Mouse (Mus musculus): ENCODE measurements around the gene Il17d.

Gene Il17d

GRCm38 (mm10) chr14:57524671-57525387, at the start of gene Il17d:
TSS of gene Il17d (plus strand) at chr14:57524777.
- DNase-seq (ENCODE audit: extremely low read depth, insufficient read length, low spot score): no peak

GRCm38 (mm10) chr14:57475057-57475456, 49.5 kb upstream of the Il17d start:
- no peak for DNase-seq (ENCODE audit: extremely low read depth, insufficient read length, low spot score)

DNA sequence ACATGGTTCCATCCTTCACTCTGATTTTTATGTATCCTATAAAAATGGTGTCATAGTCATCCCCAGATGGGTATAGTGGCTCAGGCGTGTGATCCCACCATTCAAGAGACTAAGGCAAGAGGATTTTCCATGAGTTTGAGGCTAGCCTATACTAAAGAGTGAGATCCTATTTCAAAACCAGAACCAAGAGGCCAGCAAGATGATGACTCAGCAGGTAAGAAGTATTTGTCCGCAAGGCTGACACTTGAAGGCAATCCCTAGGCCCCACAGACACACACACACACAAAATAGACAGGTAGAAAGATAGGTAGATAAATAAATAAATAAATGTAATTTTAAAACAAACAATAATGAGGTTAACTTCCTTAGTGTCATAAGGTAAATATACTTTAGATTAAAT, 42.3 kb upstream of the Il17d start:
- no peak for DNase-seq (ENCODE audit: extremely low read depth, insufficient read length, low spot score)

DNA sequence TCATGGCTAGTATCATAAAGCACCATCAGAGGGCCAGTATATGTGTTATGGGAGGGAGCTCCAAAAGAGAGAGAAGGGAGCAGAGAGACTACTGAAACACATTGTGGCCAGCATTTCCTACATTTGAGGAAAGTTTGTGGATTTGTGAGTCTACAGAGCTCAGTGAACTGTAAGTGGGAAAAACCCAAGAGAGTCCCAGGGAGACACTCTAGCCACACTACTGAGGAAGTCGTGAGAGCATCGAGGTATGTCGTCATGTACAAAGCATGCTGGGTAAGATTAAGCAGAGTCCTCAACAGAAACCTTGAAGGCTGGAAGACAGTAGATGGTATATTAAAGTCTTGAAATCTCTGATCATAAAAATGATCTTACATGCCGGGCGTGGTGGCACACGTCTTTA, 40.4 kb upstream of the Il17d start:
- no peak for DNase-seq (ENCODE audit: extremely low read depth, insufficient read length, low spot score)

DNA sequence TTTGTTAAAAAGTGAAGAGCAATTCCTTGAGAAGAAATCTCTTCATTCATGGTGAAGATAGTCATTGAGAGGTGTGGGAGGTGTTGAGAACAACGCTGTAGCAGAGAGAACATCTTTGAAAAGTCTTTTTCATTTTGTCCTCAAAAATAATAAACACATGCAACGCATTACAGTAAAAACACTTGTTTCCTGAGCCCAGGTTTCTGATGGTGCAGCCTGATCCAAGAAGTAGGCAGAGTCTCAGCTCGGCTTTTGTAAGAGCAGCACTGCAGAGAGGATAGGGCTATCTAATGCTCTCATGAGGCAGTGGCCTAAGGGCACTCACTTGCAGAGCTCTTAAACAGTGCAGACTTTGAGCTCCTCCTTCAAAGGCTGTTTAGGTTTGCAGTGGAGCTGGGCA, 34.9 kb upstream of the Il17d start:
- DNase-seq (ENCODE audit: extremely low read depth, insufficient read length, low spot score): no peak

DNA sequence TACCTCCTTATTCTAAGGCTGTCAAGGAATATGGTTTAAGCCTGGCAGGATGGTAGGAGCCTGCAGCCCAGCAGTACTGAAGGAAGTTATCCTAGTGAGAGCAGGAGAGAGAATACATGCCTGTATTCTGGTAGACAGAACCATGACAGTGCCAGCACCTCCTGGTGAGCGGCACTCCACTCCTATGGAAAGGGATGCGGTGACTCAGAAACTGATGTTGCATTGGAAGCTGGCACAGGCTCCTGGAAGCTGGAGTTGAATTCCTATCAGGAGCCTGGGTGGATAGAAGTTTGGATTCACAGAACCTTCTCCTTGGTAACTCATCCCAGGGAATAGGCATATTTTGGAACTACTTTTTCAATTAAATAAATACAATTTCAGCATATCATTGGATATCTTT, 30.7 kb upstream of the Il17d start:
- DNase-seq (ENCODE audit: extremely low read depth, insufficient read length, low spot score): no peak

- DNase-seq (ENCODE audit: extremely low read depth, insufficient read length, low spot score): no peak
These were observed 20.8 kb upstream of the Il17d start for GRCm38 (mm10) chr14:57503729-57504128.

- no peak for DNase-seq (ENCODE audit: extremely low read depth, insufficient read length, low spot score)
These were observed 15.0 kb upstream of the Il17d start for GRCm38 (mm10) chr14:57509554-57509953.

DNA sequence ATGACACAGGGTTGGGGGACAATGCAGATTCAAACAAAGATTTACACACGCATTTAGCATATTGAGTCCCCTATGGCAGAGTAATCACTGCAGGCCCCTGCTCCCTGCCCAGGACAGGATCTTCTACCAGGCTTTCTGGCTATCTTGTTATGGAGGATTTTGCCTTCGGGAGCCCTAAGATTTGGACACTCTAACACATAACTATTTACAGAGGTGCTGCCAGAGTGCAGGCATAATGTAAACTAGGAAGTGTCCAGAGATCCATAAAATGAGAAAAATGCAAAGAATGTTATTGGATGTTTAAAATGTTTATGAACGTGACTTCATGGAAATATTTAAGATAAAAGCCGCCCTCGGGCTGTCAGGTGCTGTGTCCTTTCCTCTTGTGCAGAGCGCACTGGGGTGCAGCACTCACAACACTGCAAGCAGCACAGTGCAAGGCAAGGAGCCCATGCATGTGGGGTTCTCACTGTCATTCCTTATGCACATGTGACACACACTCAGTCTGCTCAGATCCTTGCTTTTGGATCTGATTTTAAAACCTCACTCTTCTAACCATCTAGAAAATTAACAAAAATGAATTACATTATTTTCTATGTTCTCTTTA, 9.3 kb upstream of the Il17d start:
- no peak for DNase-seq (ENCODE audit: extremely low read depth, insufficient read length, low spot score)

DNA sequence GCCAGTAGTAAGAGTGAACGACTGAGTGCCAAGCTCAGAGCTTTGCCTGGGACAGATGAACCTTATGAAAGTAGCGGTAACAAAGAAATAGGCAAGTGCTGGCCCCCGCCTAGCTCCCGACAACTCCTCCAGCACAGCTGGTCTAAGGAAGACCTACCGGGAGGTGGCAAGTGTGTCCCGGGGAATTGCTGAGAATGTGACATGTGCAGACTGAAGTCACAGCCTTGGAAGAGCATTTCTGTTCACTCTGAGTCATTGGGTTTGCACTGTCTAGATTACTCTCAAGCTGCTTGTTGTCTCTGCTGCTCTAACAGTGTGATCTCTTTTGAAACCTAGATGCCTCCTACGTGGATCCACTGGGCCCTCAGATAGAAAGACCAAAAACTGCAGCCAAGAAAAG, 7.6 kb upstream of the Il17d start:
- DNase-seq (ENCODE audit: extremely low read depth, insufficient read length, low spot score): no peak

DNA sequence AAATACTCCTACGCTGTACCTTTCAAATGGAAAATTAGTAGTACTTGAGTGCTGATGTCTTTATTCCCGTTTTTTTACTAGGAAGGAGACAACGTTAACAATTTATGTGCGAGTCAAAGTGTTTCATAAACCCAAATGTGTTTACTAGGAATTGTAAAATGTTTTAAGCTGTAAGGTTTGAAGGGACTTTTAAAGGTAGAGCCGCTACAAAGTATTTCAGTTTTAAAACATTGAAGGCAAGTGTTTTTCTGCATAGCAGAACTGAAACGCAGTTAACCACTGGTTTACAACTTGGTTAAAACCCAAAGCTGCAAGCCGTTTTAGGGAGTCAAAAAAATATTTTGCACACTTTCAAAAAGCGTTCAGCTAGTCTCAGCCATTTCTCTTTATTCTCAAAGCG, 815 bp upstream of the Il17d start:
- DNase-seq (ENCODE audit: extremely low read depth, insufficient read length, low spot score): no peak

GRCm38 (mm10) chr14:57525388-57526049, 942 bp downstream of the Il17d start:
- no peak for DNase-seq (ENCODE audit: extremely low read depth, insufficient read length, low spot score)

- DNase-seq (ENCODE audit: extremely low read depth, insufficient read length, low spot score): no peak
These were observed 1.6 kb downstream of the Il17d start for GRCm38 (mm10) chr14:57526050-57526623.

DNA sequence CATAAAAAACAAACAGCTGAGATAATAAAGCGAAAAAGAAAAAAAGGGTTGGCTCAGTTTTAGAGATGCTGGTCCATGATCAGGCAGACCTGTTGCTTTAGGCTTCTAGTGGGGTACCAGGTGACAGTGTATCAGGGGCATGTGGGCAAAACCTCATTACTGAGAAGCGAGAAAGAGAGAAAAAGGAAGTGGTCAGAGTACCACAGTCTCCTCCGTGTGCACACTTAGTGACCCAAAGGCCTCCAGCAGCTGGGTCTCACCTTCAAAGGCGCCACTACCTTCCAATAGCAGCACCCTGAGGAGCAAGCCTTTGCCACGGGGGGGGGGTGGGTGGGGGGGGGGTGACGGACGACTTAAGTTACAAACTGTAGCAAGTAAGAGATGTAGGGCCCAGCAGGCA, 2.5 kb downstream of the Il17d start:
- no peak for DNase-seq (ENCODE audit: extremely low read depth, insufficient read length, low spot score)

GRCm38 (mm10) chr14:57527598-57527997, 3.0 kb downstream of the Il17d start:
- DNase-seq (ENCODE audit: extremely low read depth, insufficient read length, low spot score): no peak

DNA sequence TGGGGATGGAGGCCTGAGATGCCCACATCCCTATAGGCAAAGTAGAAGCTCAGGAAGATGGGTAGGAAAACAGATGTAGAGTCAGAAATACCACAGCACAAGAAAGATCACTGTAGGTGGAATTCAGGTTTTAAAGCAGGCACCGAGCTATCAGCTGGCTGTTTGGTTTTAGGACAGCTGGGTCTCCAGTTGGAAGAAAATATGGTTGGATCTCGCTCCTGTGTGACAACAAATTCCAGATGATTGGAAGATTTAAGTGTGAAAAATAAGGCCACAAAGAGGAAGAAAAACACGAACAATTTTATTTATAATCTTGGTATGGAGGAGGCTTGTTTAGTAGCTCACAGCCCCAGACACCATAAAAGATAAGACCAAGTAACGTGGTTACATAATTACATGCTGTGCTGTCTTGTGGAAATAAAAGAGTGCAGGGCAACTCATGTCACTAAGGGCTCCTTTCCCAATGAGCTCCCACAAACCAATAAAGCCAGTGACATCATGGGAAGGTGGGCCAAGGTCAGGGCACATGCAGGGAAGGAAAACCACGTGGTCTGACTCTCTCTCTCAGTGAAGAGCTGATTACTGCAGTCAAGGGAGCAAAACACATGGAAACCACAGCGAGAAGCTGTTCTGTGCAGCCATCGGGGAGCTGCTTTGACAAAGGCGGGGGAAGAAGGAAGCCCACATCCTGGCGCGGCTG, 4.7 kb downstream of the Il17d start:
- DNase-seq (ENCODE audit: extremely low read depth, insufficient read length, low spot score): no peak

DNA sequence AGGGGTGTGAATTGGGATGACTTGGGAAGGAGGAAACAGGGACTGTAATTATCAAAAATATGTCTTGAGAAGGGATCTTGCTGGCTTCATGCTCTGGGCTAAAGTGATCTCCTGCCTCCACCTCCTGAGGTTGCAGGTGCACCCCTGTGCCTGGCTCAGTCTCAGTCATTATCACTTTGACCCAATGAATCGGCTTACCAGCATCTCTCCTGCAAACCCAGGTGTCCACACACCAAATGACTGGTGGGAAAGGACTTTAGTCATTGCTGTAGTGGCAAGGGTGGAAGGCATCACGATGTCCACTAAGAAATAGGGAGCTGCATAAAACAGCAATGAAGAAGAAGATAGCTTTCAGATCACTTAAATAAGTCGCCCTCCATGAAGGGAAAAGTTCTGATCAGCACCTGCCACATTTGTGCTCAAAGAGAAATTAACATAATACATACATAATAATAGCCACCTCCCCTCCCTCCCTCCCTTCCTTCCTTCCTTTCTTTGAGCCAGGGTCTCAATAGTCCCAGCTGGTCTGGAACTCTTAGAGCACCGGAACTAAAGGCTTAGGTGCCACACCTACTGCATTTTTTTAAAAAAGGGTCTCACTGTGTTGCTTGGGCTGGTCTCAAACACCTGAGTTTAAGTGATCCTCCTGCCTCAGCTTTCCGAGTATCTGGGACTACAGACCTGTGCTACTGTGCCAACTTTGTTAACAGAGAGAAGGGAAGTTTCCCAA, 5.4 kb downstream of the Il17d start:
- no peak for DNase-seq (ENCODE audit: extremely low read depth, insufficient read length, low spot score)

GRCm38 (mm10) chr14:57532577-57532976, 8.0 kb downstream of the Il17d start:
- no peak for DNase-seq (ENCODE audit: extremely low read depth, insufficient read length, low spot score)

- DNase-seq (ENCODE audit: extremely low read depth, insufficient read length, low spot score): no peak
These were observed 8.6 kb downstream of the Il17d start for GRCm38 (mm10) chr14:57533214-57533613.

DNA sequence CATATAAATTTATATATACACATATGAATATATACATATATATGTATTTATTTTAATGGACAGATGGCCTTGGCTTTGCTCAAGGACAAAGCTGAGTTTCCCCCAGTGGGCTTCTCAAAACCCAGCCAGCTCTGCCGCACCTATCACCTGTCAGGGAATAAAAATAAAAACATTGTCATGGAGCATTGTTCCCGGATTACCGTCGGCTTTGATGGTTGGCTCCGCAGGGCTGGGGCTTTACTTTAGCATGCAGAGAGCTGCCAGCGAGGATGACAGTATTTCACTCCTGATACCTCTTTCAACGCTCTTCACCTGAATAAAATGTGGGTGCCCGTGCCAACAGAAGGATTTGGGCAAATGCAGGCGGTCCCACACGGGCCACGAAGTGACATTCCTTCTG, 9.3 kb downstream of the Il17d start:
- no peak for DNase-seq (ENCODE audit: extremely low read depth, insufficient read length, low spot score)

DNA sequence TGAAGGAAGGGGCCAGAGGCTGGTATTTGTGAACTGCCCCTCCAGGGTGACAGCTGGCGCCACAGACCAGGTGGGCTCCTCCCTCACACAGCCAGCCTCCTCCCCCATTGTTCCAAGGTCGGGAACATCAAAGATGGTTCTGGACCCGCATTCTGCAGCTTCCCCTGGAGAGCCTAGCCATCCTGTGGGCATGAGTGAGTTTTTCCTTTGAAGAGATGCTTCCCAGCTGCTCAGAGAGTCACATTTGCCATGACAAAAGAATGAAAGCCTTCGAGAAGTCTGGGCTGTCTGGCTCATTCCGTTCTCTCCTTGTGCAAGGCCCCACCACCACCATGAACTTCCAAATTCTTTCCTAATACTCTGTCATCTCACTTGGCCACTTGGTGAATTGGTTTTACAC, 9.8 kb downstream of the Il17d start:
- no peak for DNase-seq (ENCODE audit: extremely low read depth, insufficient read length, low spot score)

All from 3134 (cell line).